Mouse (Mus musculus) layer of hippocampus, adult 9-10 months (tissue): Measurements from ENCODE around the gene AI854703.
A peak's percentile ranks its signal among the peaks of the same experiment; 100 is the strongest.

Source experiments
- DNase-seq: peaks from one replicate; pipeline ENCODE4 v3.0.0; 2022; ENCODE audit warnings: low spot score

Gene AI854703

GRCm38 (mm10) chr6:48626464-48626863 lies at the start of gene AI854703:
Gene AI854703 (plus strand): TSS chr6:48626764.
- DNase-seq = no peak

GRCm38 (mm10) chr6:48578736-48579135 lies 47.8 kb upstream of the AI854703 start:
- DNase-seq = no peak

- no peak for DNase-seq
Observed at GRCm38 (mm10) chr6:48579215-48579648, 47.3 kb upstream of the AI854703 start.

GRCm38 (mm10) chr6:48581257-48581656 lies 45.3 kb upstream of the AI854703 start:
- no peak for DNase-seq

- DNase-seq = peak; percentile 54
Observed at GRCm38 (mm10) chr6:48582037-48582436, 44.5 kb upstream of the AI854703 start.

GRCm38 (mm10) chr6:48589194-48589750 lies 37.3 kb upstream of the AI854703 start, which contains the start of gene Gm45021:
Gene Gm45021 (plus strand): TSS chr6:48589610.
- DNase-seq = no peak

- no peak for DNase-seq
Observed at GRCm38 (mm10) chr6:48591221-48591845, 35.2 kb upstream of the AI854703 start.

GRCm38 (mm10) chr6:48591871-48592270 lies 34.7 kb upstream of the AI854703 start:
- no peak for DNase-seq

- DNase-seq = peak; percentile 73
Observed at GRCm38 (mm10) chr6:48593158-48594042, 33.2 kb upstream of the AI854703 start, which contains the start of the genes Repin1 and Gm44965. Gene Repin1 (plus strand): TSS chr6:48593883. Gene Gm44965 (plus strand): TSS chr6:48593941.

- DNase-seq = no peak
Observed at GRCm38 (mm10) chr6:48594043-48594738, 32.4 kb upstream of the AI854703 start.

GRCm38 (mm10) chr6:48595278-48595677 lies 31.3 kb upstream of the AI854703 start:
- DNase-seq = no peak

- no peak for DNase-seq
Observed at GRCm38 (mm10) chr6:48596545-48597232, 29.9 kb upstream of the AI854703 start.

GRCm38 (mm10) chr6:48597233-48597625 lies 29.3 kb upstream of the AI854703 start:
- DNase-seq = no peak

GRCm38 (mm10) chr6:48600594-48600993 lies 26.0 kb upstream of the AI854703 start:
- DNase-seq = no peak

- peak; percentile 91 for DNase-seq
Observed at GRCm38 (mm10) chr6:48601271-48602079, 25.1 kb upstream of the AI854703 start, which contains the start of gene Zfp775. Gene Zfp775 (plus strand): TSS chr6:48602063.

GRCm38 (mm10) chr6:48602080-48602741 lies 24.4 kb upstream of the AI854703 start:
- no peak for DNase-seq

GRCm38 (mm10) chr6:48608124-48608523 lies 18.4 kb upstream of the AI854703 start:
- no peak for DNase-seq

GRCm38 (mm10) chr6:48609512-48609911 lies 17.1 kb upstream of the AI854703 start:
- no peak for DNase-seq

GRCm38 (mm10) chr6:48610657-48611056 lies 15.9 kb upstream of the AI854703 start:
- no peak for DNase-seq

- DNase-seq = no peak
Observed at GRCm38 (mm10) chr6:48613464-48613863, 13.1 kb upstream of the AI854703 start.
